Mouse (Mus musculus) G1E (cell line): Measurements from ENCODE around the gene Spata2. TPM values are rescaled to one million over a fixed set of nuclear protein-coding genes. Genes with fewer than 3 reads are reported as not detected.

Experiments used
- ATAC-seq: 2 replicates; pipeline ENCODE4 v1.8.0; 2016; ENCODE audit warnings: mild to moderate bottlenecking; ENCODE audit not compliant: insufficient number of reproducible peaks, poor library complexity, low FRiP score, severe bottlenecking; ENCODE audit errors: extremely low read depth
- DNase-seq: peaks from one replicate; pipeline ENCODE4 v3.0.0; 2012; ENCODE audit warnings: low spot score
- H3K27me3 ChIP-seq: 2 replicates; pipeline ENCODE4 v1.6.1; 2012; ENCODE audit warnings: mild to moderate bottlenecking, low read length, inconsistent platforms; ENCODE audit not compliant: insufficient read depth
- H3K36me3 ChIP-seq: replicated peaks from 2 replicates; pipeline ENCODE3; 2012; ENCODE audit warnings: mild to moderate bottlenecking, inconsistent platforms
- H3K4me1 ChIP-seq: 2 replicates; pipeline ENCODE4 v1.6.1; 2012; ENCODE audit warnings: low read depth, low read length, inconsistent platforms, mixed read lengths; ENCODE audit not compliant: insufficient read depth
- H3K4me3 ChIP-seq: 2 replicates; pipeline ENCODE4 v1.5.1; 2012; ENCODE audit warnings: low read depth, mild to moderate bottlenecking, inconsistent platforms, low read length, moderate library complexity, mixed read lengths
- H3K9me3 ChIP-seq: replicated peaks from 2 replicates; pipeline ENCODE4 v1.6.1; 2012; ENCODE audit warnings: inconsistent platforms
- CTCF ChIP-seq: IDR thresholded peaks from 2 replicates; pipeline ENCODE4 v1.5.1; 2012; ENCODE audit warnings: low read depth, low read length, inconsistent platforms, mixed read lengths
- GATA1 ChIP-seq: IDR thresholded peaks from 2 replicates; pipeline ENCODE4 v1.6.1; 2012; ENCODE audit warnings: borderline replicate concordance, low read length, inconsistent platforms, mixed read lengths
- GATA2 ChIP-seq: IDR thresholded peaks from 2 replicates; pipeline ENCODE4 v1.6.1; 2012; ENCODE audit warnings: low read depth, low read length, inconsistent platforms, borderline replicate concordance
- POLR2AphosphoS5 ChIP-seq: IDR thresholded peaks from 2 replicates; pipeline ENCODE4 v1.6.1; 2012; ENCODE audit warnings: low read depth, low read length, inconsistent platforms; ENCODE audit not compliant: insufficient replicate concordance
- TAL1 ChIP-seq: conservative IDR thresholded peaks from 2 replicates; pipeline ENCODE4 v1.6.1; 2012; ENCODE audit warnings: low read depth, low read length, inconsistent platforms, mixed read lengths
- polyA plus RNA-seq: library from polyadenylated mRNA; stranded (reverse); fragments of >175 nt; gene quantifications from 2 replicates; pipeline ENCODE4 v1.2.3, GENCODE M21; 2012
- total RNA-seq, 2 experiments: library from RNA; stranded (forward) in 1 of 2; stranded (reverse) in 1 of 2; fragments of 200-1000 nt in 1 of 2; fragments of >200 nt in 1 of 2; fragmentation: Nextera tagmentation in 1 of 2; gene quantifications; 2 replicates each; pipeline ENCODE4 v1.2.3; 2014 to 2017

Spata2 gene
- total and polyA plus RNA-seq, 3 experiments, result 7.6 to 27.9 (median 11.6) TPM

DNA sequence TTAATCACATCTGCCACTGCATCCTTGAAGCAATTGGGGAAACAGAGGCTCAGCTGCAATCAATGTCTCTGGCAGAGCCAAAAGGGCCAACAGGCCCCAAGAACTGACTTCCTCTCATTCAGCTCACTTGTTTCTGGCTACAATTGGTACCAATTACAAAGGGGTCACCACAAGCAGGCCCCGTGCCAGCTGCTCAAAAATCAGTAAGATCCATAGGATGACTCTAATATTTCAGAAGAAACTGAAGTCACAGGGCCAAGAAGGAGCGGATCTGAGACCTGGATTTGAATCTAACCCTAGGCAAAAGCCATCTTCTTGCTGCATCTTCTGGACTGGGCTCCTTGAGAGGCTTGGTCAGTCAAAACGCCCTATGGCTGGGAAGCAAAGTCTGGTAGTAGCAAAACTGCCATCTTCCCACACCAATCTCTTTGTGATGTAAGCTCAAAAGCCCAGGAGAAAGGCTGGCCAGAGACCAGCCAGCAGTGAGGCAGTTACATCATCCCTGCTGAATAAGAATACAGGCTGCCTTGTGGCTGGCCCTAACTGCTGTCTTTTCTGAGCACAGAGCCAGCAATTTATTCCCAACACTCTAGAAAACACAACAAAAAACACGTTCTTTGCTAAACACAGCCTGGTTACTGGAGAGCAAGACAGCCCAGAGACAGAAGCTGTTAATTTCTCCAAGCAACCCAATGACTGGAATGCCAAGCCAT, 1.7 kb downstream of the Spata2 start:
- no peaks in the 10 kb centered on the region for H3K27me3 ChIP-seq
- no peaks in the 10 kb centered on the region for H3K9me3 ChIP-seq
- ATAC-seq (no peak), DNase-seq (no peak)
- peaks cover 54% of the 10 kb centered on the region for H3K4me1 ChIP-seq
- peaks cover 58% of the 10 kb centered on the region for H3K36me3 ChIP-seq
- no peak for TF ChIP-seq GATA1
- TF ChIP-seq CTCF, result no peak
- no peak for TF ChIP-seq TAL1
- TF ChIP-seq POLR2AphosphoS5, result no peak
- no peak for TF ChIP-seq GATA2
- H3K4me3 ChIP-seq, result peak overlapping the region; percentile 98; the same call in 1 of the 2 replicates

DNA sequence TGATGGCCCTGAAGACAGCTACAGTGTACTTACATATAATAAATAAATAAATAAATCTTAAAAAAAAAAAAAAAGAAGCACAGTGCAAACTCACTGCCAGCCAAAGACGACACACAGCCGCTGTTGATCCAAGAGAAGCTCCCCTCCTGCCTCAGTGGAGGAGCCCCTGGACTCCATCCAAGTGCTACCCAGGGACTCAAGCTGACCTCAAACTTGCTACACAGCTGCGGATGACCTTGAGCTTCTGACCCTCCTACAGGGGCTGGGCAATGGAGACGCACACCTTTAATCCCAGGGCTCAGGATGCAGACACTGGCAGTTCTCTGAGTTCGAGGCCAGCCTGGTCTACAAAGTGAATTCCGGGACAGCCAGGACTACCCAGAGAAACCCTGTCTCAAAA, 4.7 kb downstream of the Spata2 start:
- Histone ChIP-seq H3K36me3 (peaks cover 73% of the 10 kb centered on the region), H3K27me3 (no peaks in the 10 kb centered on the region), H3K4me1 (peaks cover 48% of the 10 kb centered on the region), H3K4me3 (no peak overlapping the region), H3K9me3 (no peaks in the 10 kb centered on the region)
- DNase-seq, result no peak
- no peak for TF ChIP-seq GATA1
- no peak for TF ChIP-seq CTCF
- no peak for TF ChIP-seq POLR2AphosphoS5
- no peak for TF ChIP-seq GATA2
- no peak for TF ChIP-seq TAL1
- no peak for ATAC-seq

DNA sequence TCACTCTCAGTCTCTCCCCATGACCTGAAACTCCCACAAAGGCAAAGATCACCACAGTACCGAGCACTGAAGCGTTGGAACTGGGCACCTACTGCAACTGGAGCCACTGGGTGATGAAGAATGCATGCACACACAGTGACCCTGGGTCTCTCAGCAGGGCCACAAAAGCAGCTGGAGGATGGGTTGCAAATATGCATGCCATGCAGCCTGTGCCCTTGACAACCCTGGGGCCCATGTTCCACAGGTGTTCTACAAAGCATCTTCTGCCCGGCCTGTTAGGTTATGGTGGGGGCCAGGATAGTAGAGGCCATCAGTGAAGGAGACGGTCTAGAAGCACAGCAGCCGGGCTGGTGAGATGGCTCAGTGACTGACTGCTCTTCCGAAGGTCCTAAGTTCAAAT, 5.1 kb downstream of the Spata2 start:
- H3K27me3 ChIP-seq, result no peaks in the 10 kb centered on the region
- H3K4me1 ChIP-seq, result peaks cover 48% of the 10 kb centered on the region
- DNase-seq, result no peak
- H3K36me3 ChIP-seq, result peaks cover 78% of the 10 kb centered on the region
- no peak overlapping the region for H3K4me3 ChIP-seq
- no peaks in the 10 kb centered on the region for H3K9me3 ChIP-seq
- TF ChIP-seq POLR2AphosphoS5, result no peak
- TF ChIP-seq CTCF, result no peak
- no peak for TF ChIP-seq TAL1
- TF ChIP-seq GATA1, result no peak
- no peak for ATAC-seq

GRCm38 (mm10) chr2:167486573-167486972, 6.1 kb downstream of the Spata2 start:
- H3K4me1 ChIP-seq, result peaks cover 42% of the 10 kb centered on the region
- no peak overlapping the region for H3K4me3 ChIP-seq
- ATAC-seq (no peak), DNase-seq (no peak)
- no peak for TF ChIP-seq POLR2AphosphoS5
- no peak for TF ChIP-seq GATA1
- TF ChIP-seq TAL1, result no peak
- no peak for TF ChIP-seq GATA2
- no peak for TF ChIP-seq CTCF
- H3K36me3 ChIP-seq, result peaks cover 83% of the 10 kb centered on the region
- H3K9me3 ChIP-seq, result no peaks in the 10 kb centered on the region
- H3K27me3 ChIP-seq, result no peaks in the 10 kb centered on the region

- TF ChIP-seq POLR2AphosphoS5, result no peak
- no peak for TF ChIP-seq CTCF
- TF ChIP-seq TAL1, result no peak
- no peak for TF ChIP-seq GATA2
- Histone ChIP-seq H3K4me3 (no peak overlapping the region), H3K4me1 (peaks cover 33% of the 10 kb centered on the region), H3K36me3 (peaks cover 84% of the 10 kb centered on the region), H3K27me3 (no peaks in the 10 kb centered on the region), H3K9me3 (no peaks in the 10 kb centered on the region)
- DNase-seq, result no peak
- ATAC-seq, result no peak
These were observed 6.9 kb downstream of the Spata2 start for GRCm38 (mm10) chr2:167485501-167486377.

DNA sequence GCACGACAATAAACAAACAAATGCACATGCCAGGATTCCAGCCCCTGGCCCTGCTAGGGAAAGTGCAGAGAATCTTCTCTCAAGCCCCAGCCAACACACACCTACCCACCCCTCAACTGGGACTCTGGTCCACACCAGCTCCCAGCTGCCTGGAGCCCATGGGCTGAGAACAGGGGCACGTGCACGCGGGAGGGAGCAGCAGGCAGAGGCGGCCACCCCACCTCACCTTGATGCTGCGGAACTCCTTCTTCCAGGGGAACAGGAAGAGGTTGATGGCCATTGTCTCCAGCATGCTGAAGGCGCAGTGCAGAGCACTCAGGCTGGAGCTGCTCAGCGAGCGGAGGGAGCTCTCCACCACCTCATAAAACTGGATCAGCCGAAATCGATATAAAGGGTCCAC, 7.8 kb downstream of the Spata2 start:
- TF ChIP-seq GATA1 (no peak), GATA2 (no peak), POLR2AphosphoS5 (no peak), CTCF (no peak)
- Histone ChIP-seq H3K27me3 (no peaks in the 10 kb centered on the region), H3K4me3 (no peak overlapping the region), H3K4me1 (peaks cover 29% of the 10 kb centered on the region), H3K36me3 (peaks cover 90% of the 10 kb centered on the region), H3K9me3 (no peaks in the 10 kb centered on the region)
- no peak for ATAC-seq
- no peak for DNase-seq
